Mouse (Mus musculus) stomach, embryonic 16.5 days (tissue): ENCODE results near the gene Tnfrsf11a. TPM values are rescaled to one million over a fixed set of nuclear protein-coding genes. Genes with fewer than 3 reads are reported as not detected.

ENCODE experiments used
- ATAC-seq: fragments of 200-750 bp; cut with Nextera tagmentation; 2 replicates; pipeline ENCODE4 v1.8.0; 2017; ENCODE audit warnings: moderate number of reproducible peaks, moderate TSS enrichment; ENCODE audit not compliant: insufficient read depth, low FRiP score
- H3K27ac ChIP-seq: fragments of 300-500 bp; sonication (generic); 2 replicates; pipeline ENCODE4 v1.5.1; 2014; ENCODE audit warnings: low read length
- H3K27me3 ChIP-seq: fragments of 300-500 bp; sonication (generic); 2 replicates; pipeline ENCODE4 v1.6.1; 2014; ENCODE audit warnings: low read length, control low read depth, mixed read lengths; ENCODE audit not compliant: control insufficient read depth, insufficient read depth
- H3K36me3 ChIP-seq: fragments of 300-500 bp; sonication (generic); 2 replicates; pipeline ENCODE4 v1.6.1; 2014; ENCODE audit warnings: low read length; ENCODE audit not compliant: control insufficient read depth, insufficient read depth
- H3K4me1 ChIP-seq: fragments of 300-500 bp; sonication (generic); 2 replicates; pipeline ENCODE4 v1.6.1; 2014; ENCODE audit warnings: low read length, control low read depth, mixed read lengths; ENCODE audit not compliant: control insufficient read depth, insufficient read depth
- H3K4me2 ChIP-seq: fragments of 300-500 bp; sonication (generic); 2 replicates; pipeline ENCODE4 v1.6.1; 2014; ENCODE audit warnings: low read depth, low read length, mixed read lengths
- H3K4me3 ChIP-seq: fragments of 300-500 bp; sonication (generic); replicated peaks from 2 replicates; pipeline ENCODE4 v1.5.1; 2014; ENCODE audit warnings: mild to moderate bottlenecking, low read length
- H3K9ac ChIP-seq: fragments of 300-500 bp; sonication (generic); 2 replicates; pipeline ENCODE4 v1.6.1; 2014; ENCODE audit warnings: low read length
- H3K9me3 ChIP-seq: fragments of 300-500 bp; sonication (generic); replicated peaks from 2 replicates; pipeline ENCODE4 v1.6.1; 2016; ENCODE audit warnings: low read length, control low read depth; ENCODE audit not compliant: control insufficient read depth
- WGBS: fragments of 180-500 bp; shearing (Covaris S2); extraction: QIAGEN DNeasy Blood & Tissue Kit; methylation state at CpG from one replicate; pipeline ENCODE4 v1.1.7; 2014; 5-methylcytosine and 5-hydroxymethylcytosine counted together
- polyA plus RNA-seq: library from polyadenylated mRNA; unstranded; fragments of >200 nt; fragmentation: Nextera tagmentation; extraction: Ambion mirVana; gene quantifications from 2 replicates; pipeline ENCODE4 v1.2.1, GENCODE M21; 2015

Gene Tnfrsf11a
- polyA plus RNA-seq, 1 experiment from 2014 or later: 1.8 TPM

DNA sequence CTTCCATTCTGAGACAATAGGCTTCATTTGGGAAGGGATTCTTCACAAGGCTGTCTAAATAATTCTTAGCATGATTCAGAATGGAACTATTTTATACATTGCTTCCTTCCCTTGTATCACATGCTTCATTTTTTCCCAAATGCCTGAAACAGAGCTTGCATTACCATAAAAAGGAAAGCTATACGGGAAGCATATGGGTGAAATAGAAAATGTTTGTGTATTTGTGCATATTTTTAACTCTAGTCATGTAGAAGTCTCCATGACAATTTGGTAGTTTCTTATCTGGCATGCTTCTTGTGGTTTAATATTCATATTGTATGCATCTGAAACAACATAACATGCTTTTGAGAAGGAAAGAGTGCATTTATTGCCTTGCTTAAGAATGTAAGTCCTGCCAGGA lies 52.3 kb downstream of the Tnfrsf11a start:
- ATAC-seq: no peak
- Histone ChIP-seq H3K4me2 (no peak overlapping the region), H3K4me1 (no peaks in the 10 kb centered on the region), H3K27me3 (no peaks in the 10 kb centered on the region), H3K9ac (no peak overlapping the region), H3K27ac (no peak overlapping the region), H3K36me3 (no peaks in the 10 kb centered on the region), H3K4me3 (no peak overlapping the region), H3K9me3 (no peaks in the 10 kb centered on the region)
- WGBS: 70% methylated on average over 1 of the region's 1 CpGs

DNA sequence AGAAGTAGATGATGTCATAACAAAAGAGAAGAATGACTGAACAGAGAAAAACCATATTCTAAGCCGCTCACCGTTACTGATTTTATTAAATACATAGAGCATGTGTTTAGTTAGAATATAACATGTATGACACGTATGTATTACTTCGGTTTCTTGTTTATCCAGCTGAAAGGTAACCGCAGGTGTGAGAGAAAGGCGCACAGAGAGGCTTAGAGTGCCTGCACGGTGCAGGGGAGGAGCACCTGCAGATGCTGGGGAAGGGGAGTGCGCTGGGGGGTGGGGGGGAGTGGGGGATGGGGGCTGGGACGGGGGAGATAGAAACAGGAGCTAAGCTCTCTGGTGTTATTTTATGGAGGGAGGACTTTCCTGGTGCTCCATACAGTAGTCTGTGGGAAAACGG lies 62.4 kb downstream of the Tnfrsf11a start:
- Histone ChIP-seq H3K27ac (no peak overlapping the region), H3K4me1 (peaks cover 15% of the 10 kb centered on the region; the same call in 1 of the 2 replicates), H3K36me3 (no peaks in the 10 kb centered on the region), H3K9ac (no peak overlapping the region), H3K27me3 (peaks cover 6% of the 10 kb centered on the region; the same call in 1 of the 2 replicates), H3K4me3 (no peak overlapping the region), H3K9me3 (no peaks in the 10 kb centered on the region), H3K4me2 (0 out of 2 replicates have a peak overlapping the region, but pooled peaks have one; percentile 43)
- ATAC-seq: no peak
- WGBS: 13% methylated on average over 10 of the region's 10 CpGs

DNA sequence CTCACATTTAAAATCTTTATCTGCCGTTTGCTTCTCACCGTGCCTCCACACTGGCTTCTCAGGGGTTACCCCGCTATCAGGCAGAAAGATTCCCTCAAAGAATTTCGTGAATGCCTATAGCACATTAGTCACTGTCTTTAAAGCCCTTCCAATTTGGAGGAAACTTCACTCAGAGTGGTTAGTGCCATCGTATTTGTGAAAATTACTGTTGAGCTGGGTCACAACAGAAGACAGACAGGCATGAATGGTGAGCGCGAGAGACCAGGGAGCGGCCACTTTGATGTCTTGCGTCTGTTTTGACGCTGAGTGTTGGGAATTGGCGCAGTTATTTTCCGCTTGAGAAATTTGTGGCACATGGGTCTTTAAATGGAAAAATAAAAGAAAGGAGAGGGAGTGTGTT lies 62.9 kb downstream of the Tnfrsf11a start:
- H3K4me1 ChIP-seq: peaks cover 15% of the 10 kb centered on the region; the same call in 1 of the 2 replicates
- no peak for ATAC-seq
- H3K9ac ChIP-seq: no peak overlapping the region
- H3K4me2 ChIP-seq: peak overlapping the region; percentile 43
- H3K36me3 ChIP-seq: no peaks in the 10 kb centered on the region
- H3K9me3 ChIP-seq: no peaks in the 10 kb centered on the region
- 7% methylated on average over 12 of the region's 12 CpGs for WGBS
- 0 out of 2 replicates have a peak overlapping the region, but pooled peaks have one; percentile 1 for H3K4me3 ChIP-seq
- peaks cover 6% of the 10 kb centered on the region; the same call in 1 of the 2 replicates for H3K27me3 ChIP-seq
- H3K27ac ChIP-seq: no peak overlapping the region

DNA sequence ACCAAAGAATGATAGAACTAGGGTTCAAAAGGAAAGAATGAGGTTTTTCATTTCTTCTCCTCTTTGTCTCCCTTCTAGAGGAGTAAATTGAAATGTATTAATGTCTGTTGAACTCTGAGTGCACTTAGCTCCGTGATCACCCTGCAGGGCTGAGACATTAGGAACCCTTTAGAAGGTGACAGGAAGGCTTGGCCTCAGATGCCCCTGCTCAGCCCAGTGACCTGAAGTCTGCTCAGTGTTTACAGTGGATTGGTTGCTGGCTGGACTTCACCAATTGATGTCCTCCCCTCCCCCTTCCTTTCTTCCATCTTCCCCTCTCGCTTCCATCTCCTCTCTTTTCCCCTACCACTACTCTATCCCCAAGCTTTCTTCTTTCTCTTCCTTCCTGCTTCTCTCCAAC lies 63.3 kb downstream of the Tnfrsf11a start:
- no peak overlapping the region for H3K9ac ChIP-seq
- H3K9me3 ChIP-seq: no peaks in the 10 kb centered on the region
- no peak; the same call in 1 of the 2 replicates for ATAC-seq
- WGBS: 17% methylated on average over 2 of the region's 2 CpGs
- H3K27ac ChIP-seq: no peak overlapping the region
- no peaks in the 10 kb centered on the region for H3K36me3 ChIP-seq
- H3K4me1 ChIP-seq: peaks cover 15% of the 10 kb centered on the region; the same call in 1 of the 2 replicates
- peak overlapping the region; percentile 43 for H3K4me2 ChIP-seq
- H3K27me3 ChIP-seq: peaks cover 6% of the 10 kb centered on the region; the same call in 1 of the 2 replicates
- H3K4me3 ChIP-seq: no peak overlapping the region

DNA sequence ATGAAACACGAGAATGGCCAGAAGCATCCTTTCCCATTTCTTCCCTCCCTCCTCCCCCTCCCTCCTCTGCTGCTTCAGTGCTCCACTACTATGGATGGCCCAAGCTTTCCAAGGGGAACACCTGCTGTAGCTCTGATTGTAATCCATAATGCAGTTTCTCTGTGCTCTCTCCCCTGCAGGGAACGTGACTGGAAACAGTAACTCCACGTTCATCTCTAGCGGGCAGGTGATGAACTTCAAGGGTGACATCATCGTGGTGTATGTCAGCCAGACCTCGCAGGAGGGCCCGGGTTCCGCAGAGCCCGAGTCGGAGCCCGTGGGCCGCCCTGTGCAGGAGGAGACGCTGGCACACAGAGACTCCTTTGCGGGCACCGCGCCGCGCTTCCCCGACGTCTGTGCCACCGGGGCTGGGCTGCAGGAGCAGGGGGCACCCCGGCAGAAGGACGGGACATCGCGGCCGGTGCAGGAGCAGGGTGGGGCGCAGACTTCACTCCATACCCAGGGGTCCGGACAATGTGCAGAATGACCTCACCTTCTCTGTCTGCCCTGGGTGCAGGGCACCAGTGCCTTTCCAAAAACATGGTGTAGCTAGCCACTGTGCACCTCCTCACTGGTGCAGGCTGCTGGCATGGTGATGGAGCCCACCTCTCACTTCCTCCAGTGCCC lies 64.0 kb downstream of the Tnfrsf11a start:
- peak overlapping the region; percentile 17 for H3K4me3 ChIP-seq
- H3K27ac ChIP-seq: no peak overlapping the region
- no peaks in the 10 kb centered on the region for H3K9me3 ChIP-seq
- H3K27me3 ChIP-seq: peaks cover 6% of the 10 kb centered on the region; the same call in 1 of the 2 replicates
- no peaks in the 10 kb centered on the region for H3K36me3 ChIP-seq
- H3K4me1 ChIP-seq: peaks cover 15% of the 10 kb centered on the region; the same call in 1 of the 2 replicates
- ATAC-seq: peak; percentile 33; the same call in 1 of the 2 replicates
- 12% methylated on average over 28 of the region's 28 CpGs for WGBS
- H3K9ac ChIP-seq: no peak overlapping the region
- H3K4me2 ChIP-seq: peak overlapping the region; percentile 43

DNA sequence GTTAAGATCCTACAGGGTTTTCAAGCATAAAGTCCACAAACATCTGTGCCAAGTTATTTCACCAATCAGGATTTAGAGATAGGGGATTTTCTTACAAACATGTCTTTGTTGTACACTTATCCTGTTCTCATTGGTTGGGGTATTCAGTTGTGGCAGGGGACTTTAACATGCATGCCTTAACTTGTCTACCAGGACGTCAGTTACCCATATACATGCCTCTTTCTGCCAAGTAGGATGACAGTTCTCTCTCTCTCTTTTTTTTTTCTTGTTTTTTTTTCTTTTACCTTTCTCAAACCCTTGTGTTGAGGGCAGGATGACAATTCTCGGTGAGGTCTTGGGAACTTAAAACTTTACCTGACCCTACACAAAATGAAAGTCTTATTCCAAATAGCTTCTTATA lies 65.9 kb downstream of the Tnfrsf11a start:
- H3K27me3 ChIP-seq: peaks cover 6% of the 10 kb centered on the region; the same call in 1 of the 2 replicates
- H3K4me2 ChIP-seq: no peak overlapping the region
- 85% methylated on average over 2 of the region's 2 CpGs for WGBS
- no peaks in the 10 kb centered on the region for H3K36me3 ChIP-seq
- no peak for ATAC-seq
- no peak overlapping the region for H3K4me3 ChIP-seq
- no peak overlapping the region for H3K9ac ChIP-seq
- peaks cover 15% of the 10 kb centered on the region; the same call in 1 of the 2 replicates for H3K4me1 ChIP-seq
- no peak overlapping the region for H3K27ac ChIP-seq
- no peaks in the 10 kb centered on the region for H3K9me3 ChIP-seq

DNA sequence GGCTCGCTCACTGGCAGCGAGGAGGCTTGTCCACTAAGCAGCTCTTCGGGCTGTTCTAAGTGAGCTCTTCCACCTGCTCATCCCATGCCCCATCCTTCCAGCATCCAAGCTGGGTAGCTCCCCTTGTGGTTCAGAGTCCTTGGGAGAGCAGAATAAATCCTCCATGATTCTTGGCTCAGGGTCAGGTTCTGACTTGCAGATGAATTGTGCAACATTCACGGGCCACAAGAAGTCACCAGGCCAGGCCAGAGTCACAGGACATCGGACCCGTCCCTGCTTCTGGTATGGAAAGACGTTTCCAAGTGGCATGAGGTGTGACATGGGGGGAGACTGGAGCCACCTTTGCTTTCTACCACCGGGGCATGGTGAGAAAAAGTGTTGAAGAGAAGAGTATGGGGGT lies 68.3 kb downstream of the Tnfrsf11a start:
- Histone ChIP-seq H3K27me3 (peaks cover 6% of the 10 kb centered on the region; the same call in 1 of the 2 replicates), H3K9ac (no peak overlapping the region), H3K4me1 (peaks cover 8% of the 10 kb centered on the region; the same call in 1 of the 2 replicates), H3K4me2 (no peak overlapping the region), H3K4me3 (no peak overlapping the region), H3K27ac (no peak overlapping the region), H3K9me3 (no peaks in the 10 kb centered on the region), H3K36me3 (no peaks in the 10 kb centered on the region)
- 86% methylated on average over 8 of the region's 8 CpGs for WGBS
- no peak for ATAC-seq

DNA sequence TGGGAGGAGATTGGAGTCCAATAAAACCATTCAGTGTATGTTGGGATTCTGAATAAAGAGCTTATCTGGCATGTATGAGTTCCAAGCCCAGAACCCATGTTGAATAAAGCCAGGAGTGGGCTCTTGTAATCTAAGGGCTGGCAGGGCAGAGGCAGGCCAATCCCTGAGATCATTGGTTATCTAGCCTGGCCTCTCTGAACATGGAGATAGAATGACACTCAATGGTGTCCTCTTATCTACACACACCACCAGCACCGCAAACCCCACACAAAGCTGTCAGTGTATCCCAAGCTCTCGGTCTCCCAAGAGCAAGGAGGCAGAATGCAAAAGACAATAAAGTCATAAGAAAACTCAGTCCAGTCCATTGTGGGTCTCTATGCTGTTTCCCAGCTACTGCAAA lies 70.8 kb downstream of the Tnfrsf11a start:
- Histone ChIP-seq H3K27me3 (no peaks in the 10 kb centered on the region), H3K27ac (no peak overlapping the region), H3K36me3 (no peaks in the 10 kb centered on the region), H3K4me1 (no peaks in the 10 kb centered on the region), H3K4me3 (no peak overlapping the region), H3K4me2 (no peak overlapping the region), H3K9me3 (no peaks in the 10 kb centered on the region), H3K9ac (no peak overlapping the region)
- WGBS: 90% methylated on average over 2 of the region's 2 CpGs
- no peak for ATAC-seq

DNA sequence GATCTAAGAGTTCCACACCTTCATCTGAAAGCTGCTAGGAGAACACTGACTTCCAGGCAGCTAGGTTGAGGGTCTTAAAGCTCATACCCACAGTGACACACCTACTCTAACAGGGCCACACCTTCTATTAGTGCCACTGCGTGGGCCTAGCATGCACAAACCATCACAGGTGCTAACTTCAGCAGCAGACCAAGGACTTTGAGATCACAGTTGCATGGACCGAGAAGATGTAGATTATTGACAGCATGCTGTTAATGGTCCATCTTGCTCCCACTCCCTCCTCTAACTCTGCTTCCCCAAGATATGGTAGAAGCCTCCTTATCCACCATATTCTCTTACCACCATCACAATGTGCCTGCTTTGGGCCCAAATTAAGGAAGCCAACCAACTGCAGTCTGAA lies 79.2 kb downstream of the Tnfrsf11a start:
- Histone ChIP-seq H3K27ac (no peak overlapping the region), H3K36me3 (no peaks in the 10 kb centered on the region), H3K9me3 (no peaks in the 10 kb centered on the region), H3K4me1 (no peaks in the 10 kb centered on the region), H3K9ac (no peak overlapping the region), H3K4me3 (no peak overlapping the region), H3K27me3 (no peaks in the 10 kb centered on the region), H3K4me2 (no peak overlapping the region)
- 88% methylated on average over 2 of the region's 2 CpGs for WGBS
- ATAC-seq: no peak
